Mouse (Mus musculus) megakaryocyte, embryonic 14.5 days (primary cell): Measurements from ENCODE around the gene Ackr3.

Source experiments
- FLI1 ChIP-seq: IDR thresholded peaks from 2 replicates; pipeline ENCODE4 v1.6.1; 2012; ENCODE audit warnings: low read length, inconsistent platforms, mixed read lengths
- GATA1 ChIP-seq: IDR thresholded peaks from 3 replicates; pipeline ENCODE4 v1.6.1; 2012; ENCODE audit warnings: mixed read lengths, low read length, inconsistent platforms, borderline replicate concordance

DNA sequence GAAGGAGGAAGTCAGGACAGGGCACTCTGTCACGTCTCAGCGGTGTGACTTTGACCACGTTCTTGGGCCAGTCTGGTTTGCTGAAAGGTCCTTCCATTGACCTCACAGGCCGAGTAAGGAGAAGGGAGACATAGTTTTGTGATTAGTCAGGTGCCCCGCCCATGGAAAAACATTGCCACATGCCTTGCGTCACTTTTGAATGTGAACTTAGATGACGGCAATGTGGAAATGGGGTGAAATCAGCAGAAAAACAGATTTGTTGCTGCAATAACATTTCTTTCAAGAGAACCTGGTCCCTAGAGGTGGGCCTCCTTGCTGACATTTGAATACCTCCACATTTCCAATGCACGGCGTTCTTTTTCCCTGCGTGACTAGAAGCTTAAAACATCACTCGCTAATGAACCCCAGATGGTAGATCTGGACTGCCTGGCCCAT lies 30.9 kb downstream of the Ackr3 start:
- no peak for TF ChIP-seq FLI1
- TF ChIP-seq GATA1 = no peak
